Mouse (Mus musculus) 3T3-L1 (cell line): ENCODE measurements at regions not wholly inside any gene's neighbourhood (a gene's known extent, or its start where the extent isn't known, plus 50 kb on each side); places are given as distances from the start of the nearest gene placed in this dataset.

Experiments
- DNase-seq: peaks from one replicate; pipeline ENCODE4 v3.0.0-alpha.2; 2015; ENCODE audit warnings: low read depth, low spot score

DNA sequence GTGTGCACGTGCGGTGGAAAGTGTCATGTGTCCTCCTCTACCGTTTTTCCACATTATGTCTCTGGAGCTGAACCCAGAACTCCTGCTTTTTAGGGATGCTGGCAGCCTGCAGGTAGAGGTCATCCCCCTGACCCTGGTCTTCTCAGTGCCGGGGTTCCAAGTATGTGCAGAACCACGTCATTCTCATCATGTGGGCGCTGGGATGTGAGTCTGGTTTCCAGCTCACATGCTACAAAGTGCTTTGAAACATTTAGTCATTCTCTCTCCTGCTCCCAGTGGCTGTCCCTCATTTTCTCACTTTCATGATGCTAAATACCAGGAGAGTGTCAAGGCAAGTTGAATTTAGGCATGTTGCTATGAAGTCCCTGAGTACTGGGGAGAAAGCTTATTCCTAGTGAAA is 326.6 kb downstream of the Ttll7 start:
- no peak for DNase-seq

DNA sequence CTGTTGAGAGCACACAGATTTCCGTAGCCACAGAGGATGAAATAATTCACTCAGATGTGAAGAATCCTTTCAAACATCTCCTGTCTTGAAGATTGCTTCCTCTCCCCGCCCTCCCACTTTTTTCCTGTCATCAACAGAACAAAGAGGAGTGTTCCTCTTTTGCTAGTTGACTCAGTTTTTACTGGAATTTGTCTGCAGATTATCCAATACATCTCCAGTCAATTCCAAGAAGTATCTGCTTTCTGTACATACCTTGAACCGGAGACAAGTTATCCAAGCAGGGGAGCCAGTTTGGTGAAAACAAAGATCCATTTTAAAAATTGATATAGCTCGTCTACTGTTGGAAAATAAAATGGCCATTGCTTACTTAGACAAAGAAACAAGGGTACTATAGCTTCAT is 328.5 kb downstream of the Ttll7 start:
- DNase-seq = no peak

- no peak for DNase-seq
These were observed 329.6 kb downstream of the Ttll7 start for GRCm38 (mm10) chr3:147181501-147182365.

DNA sequence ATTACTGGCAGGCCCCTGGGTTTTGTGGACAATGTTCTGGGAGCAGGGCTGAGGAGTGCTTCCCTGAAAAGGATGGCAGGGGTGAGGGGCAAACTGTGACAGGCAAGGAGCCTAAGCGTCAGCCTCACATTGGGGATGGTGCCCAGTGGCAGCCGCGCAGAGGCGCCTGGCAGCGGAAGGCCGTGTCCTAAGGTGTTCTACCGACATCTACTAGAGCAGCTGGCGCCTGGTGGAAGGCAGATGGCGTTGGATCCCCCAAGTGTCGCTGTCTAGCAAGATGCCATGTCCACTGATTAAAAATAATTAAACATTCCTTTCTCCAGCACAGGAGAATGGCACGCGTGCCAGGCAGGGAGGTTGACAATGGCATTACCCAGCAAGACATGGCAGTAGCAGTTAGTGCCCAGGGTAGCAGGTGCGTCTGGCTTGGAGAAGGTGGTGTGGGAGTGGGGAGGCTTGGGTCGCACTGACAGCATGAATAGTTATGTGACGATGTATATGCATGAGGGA is 330.3 kb downstream of the Ttll7 start:
- no peak for DNase-seq

GRCm38 (mm10) chr3:147183656-147184290 is 331.6 kb downstream of the Ttll7 start:
- DNase-seq = peak; percentile 55

- no peak for DNase-seq
These were observed 337.6 kb downstream of the Ttll7 start for GRCm38 (mm10) chr3:147189737-147190136.

DNA sequence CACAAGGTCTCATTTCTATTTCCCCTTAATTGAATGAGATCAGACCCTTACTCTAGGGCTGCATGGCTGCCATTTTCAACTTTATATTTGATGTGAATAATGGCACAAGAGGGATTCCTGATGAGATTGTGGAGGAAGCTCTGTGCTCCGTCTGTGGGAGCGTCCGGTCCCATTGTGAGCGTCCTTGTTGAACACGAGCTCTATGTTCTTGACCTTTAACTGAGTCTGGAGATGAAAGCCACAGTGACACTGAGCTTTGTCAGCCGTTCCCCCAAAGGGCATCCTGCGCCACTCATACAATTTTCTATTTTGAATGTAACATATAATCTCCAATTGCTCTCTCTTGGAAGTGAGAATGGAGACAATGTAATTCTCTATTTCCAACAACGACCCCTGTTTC is 344.5 kb downstream of the Ttll7 start:
- no peak for DNase-seq

DNA sequence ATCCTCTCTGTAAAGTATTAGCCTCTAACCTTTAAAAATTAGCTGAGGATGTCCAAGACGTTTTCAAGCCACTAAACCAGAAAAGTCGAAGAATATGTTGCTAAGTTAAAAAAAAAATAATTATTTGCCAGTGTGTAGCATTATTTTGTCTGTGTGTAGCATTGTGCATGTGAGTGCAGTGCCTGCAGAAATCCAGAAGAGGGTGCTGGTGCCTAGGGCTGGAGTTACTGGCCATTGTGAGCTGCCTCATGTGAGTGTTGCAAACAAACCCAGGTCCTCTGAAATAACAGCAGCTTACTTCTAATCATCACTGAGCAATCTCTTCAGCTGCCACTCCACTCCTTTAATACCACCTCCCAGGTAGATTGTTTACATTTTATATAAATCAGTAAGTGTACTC is 345.0 kb downstream of the Ttll7 start:
- peak; percentile 48 for DNase-seq

- peak; percentile 11 for DNase-seq
These were observed 359.2 kb downstream of the Ttll7 start for GRCm38 (mm10) chr3:147211127-147211940.

DNA sequence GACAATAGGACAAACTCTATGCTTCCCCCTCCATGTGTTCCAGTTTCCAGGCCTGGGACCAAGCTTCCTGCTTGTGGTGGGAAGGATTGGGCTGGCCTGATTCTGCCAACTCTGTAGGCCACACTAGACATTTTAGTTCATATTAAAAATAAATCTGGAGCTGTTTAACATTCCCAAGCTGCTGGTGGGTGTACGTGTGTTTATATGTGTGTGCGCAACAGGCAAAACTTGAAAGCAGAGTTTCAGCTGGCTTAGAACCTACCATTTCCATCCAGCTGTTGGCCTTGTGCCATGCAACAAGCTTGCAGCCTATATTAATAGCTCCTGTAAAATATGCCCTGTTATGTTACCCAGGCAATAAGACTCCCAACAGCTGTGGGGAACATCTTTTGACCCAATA is 376.5 kb downstream of the Ttll7 start:
- no peak for DNase-seq

GRCm38 (mm10) chr3:147230594-147230993 is 378.4 kb downstream of the Ttll7 start:
- no peak for DNase-seq

DNA sequence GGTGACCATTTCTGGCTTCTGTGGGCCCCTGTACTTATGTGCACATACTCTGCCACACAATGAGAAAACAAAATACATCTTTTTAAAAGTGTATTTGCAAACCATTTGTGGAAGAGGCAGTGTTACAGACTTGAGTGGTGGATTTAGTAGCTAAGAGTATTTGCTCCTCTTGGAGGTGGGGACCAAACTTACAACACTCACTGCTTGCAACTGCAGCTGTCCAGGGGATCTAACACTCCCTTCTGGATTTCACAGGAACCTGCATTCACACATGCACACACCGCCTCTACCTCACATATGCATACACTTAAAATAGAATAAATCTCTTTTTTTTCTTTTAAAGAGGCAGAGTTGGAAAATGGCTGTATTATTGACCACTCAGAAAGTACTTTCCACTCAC is 386.2 kb downstream of the Ttll7 start:
- DNase-seq = no peak

GRCm38 (mm10) chr3:147240651-147241050 is 388.5 kb downstream of the Ttll7 start:
- DNase-seq = peak; percentile 29

DNA sequence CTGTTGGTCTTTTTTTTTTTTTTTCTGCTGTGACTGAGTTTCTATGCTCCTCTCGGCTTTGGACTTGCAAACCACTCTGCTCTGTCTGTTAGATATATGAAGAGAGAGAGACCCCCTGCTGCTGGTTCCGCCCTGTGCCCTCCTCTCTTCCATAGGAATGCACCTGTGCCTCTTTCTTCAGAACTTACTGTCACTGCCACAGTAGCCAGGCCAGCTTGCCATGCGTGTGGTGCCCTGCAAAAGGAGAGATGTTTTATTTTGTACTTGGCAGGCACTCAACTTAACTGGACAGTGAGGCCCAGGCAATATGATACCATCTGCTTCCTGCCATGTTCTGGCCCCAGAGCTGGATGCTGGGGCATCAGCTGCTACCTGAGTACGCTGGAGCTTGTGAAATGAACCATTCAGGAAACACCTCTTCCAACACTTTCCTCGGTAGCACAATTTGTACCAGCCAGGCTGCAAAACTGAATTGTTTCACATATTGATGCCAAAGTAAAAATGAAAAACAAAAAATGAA is 392.8 kb downstream of the Ttll7 start:
- DNase-seq = no peak

DNA sequence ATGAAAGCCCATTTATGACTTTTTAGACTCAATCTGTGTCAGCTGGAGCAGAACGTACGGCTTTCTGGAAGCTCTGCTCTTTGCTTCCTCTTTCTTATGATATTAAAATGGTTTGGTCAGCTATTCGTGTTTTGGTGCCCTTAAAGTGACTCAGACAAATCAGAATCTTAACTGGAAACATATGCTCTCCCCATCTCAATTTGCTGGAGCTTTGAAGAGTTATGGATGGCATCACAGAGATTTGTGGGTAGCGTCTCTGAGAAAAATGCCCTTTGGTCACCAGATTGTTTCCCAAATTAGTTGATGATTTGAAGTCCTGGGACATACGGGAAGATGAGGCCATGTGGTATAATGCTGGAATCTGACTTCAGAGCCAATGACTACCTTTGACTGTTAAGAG is 394.0 kb downstream of the Ttll7 start:
- DNase-seq = peak; percentile 73

DNA sequence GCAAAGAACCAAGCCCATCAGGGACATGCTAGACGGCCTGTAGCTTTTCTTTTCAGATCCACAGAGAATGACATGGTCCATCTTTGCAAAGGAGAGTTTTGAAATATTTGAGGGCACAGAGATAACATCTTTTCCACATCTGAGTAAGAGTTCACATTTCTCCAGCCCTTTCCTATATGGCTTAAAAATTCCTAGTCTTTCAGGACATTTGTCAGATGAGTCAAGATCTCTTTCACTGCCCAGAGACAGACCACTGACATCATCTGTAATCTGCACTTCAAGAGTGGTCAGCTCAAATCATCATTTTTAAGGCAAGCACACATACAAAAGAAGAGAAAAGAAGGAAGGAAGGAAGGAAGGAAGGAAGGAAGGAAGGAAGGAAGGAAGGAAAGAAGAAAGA is 397.3 kb downstream of the Ttll7 start:
- DNase-seq = peak; percentile 74

- no peak for DNase-seq
These were observed 397.7 kb downstream of the Ttll7 start for GRCm38 (mm10) chr3:147249906-147250305.

GRCm38 (mm10) chr3:147252226-147252788 is 400.1 kb downstream of the Ttll7 start:
- DNase-seq = no peak

- no peak for DNase-seq
These were observed 400.6 kb downstream of the Ttll7 start for GRCm38 (mm10) chr3:147252812-147253211.

- no peak for DNase-seq
These were observed 402.3 kb downstream of the Ttll7 start for GRCm38 (mm10) chr3:147254454-147254853.

GRCm38 (mm10) chr3:147260958-147261595 is 408.9 kb downstream of the Ttll7 start:
- DNase-seq = no peak
